Mouse (Mus musculus) ES-E14 (cell line): ENCODE measurements around the gene Med7. TPM values are rescaled to one million over a fixed set of nuclear protein-coding genes. Genes with fewer than 3 reads are reported as not detected.

Source experiments
- DNase-seq: peaks from one replicate; pipeline ENCODE4 v3.0.0-alpha.2; 2013; ENCODE audit warnings: low read depth, low spot score
- H3K27ac ChIP-seq: 2 replicates; pipeline ENCODE4 v1.5.1; 2012; ENCODE audit warnings: low read depth, mild to moderate bottlenecking, low read length, moderate library complexity, mixed read lengths; ENCODE audit not compliant: poor library complexity, insufficient read depth, severe bottlenecking
- H3K36me3 ChIP-seq: 2 replicates; pipeline ENCODE4 v1.6.1; 2012; ENCODE audit warnings: mild to moderate bottlenecking, low read length, moderate library complexity, mixed read lengths; ENCODE audit not compliant: control insufficient read depth, poor library complexity, insufficient read depth, severe bottlenecking
- H3K4me1 ChIP-seq, 2 experiments: fragments of 150-350 bp in 1 of 2; sonication (generic) in 1 of 2; 2 replicates each; pipeline ENCODE4 v1.6.1; 2012; ENCODE audit warnings: low read length in 2 of 2, mild to moderate bottlenecking in 1 of 2, mixed read lengths in 1 of 2; ENCODE audit not compliant: control insufficient read depth in 2 of 2, insufficient read depth in 2 of 2, poor library complexity in 1 of 2
- H3K4me3 ChIP-seq, 2 experiments: fragments of 150-350 bp in 1 of 2; sonication (generic) in 1 of 2; 2 replicates each; pipeline ENCODE4 v1.5.1; 2012; ENCODE audit warnings: low read length in 2 of 2, low read depth in 1 of 2, mild to moderate bottlenecking in 1 of 2, mixed read lengths in 1 of 2; ENCODE audit not compliant: insufficient read depth in 1 of 2, poor library complexity in 1 of 2, severe bottlenecking in 1 of 2
- H3K9ac ChIP-seq: 2 replicates; pipeline ENCODE4 v1.6.1; 2012; ENCODE audit warnings: low read depth, mild to moderate bottlenecking, low read length, mixed read lengths; ENCODE audit not compliant: poor library complexity, insufficient read depth, severe bottlenecking
- H3K9me3 ChIP-seq: fragments of 150-350 bp; sonication (generic); 2 replicates; pipeline ENCODE4 v1.6.1; 2012; ENCODE audit warnings: low read depth, mild to moderate bottlenecking, low read length; ENCODE audit not compliant: control insufficient read depth, insufficient read depth
- CHD2 ChIP-seq: IDR thresholded peaks from 2 replicates; pipeline ENCODE4 v1.6.1; 2014; ENCODE audit warnings: mild to moderate bottlenecking, low read depth, low read length, inconsistent platforms
- HCFC1 ChIP-seq: IDR thresholded peaks from 2 replicates; pipeline ENCODE4 v1.6.1; 2012; ENCODE audit warnings: low read length, inconsistent platforms, borderline replicate concordance; ENCODE audit not compliant: insufficient read depth
- MAFK ChIP-seq: IDR thresholded peaks from 2 replicates; pipeline ENCODE4 v1.6.1; 2014; ENCODE audit warnings: mild to moderate bottlenecking, low read depth, low read length, inconsistent platforms; ENCODE audit not compliant: insufficient read depth
- ZC3H11A ChIP-seq: IDR thresholded peaks from 2 replicates; pipeline ENCODE4 v1.6.1; 2012; ENCODE audit warnings: low read depth, mild to moderate bottlenecking, inconsistent platforms, low read length, borderline replicate concordance
- ZNF384 ChIP-seq: IDR thresholded peaks from 2 replicates; pipeline ENCODE4 v1.6.1; 2012; ENCODE audit warnings: low read depth, low read length, inconsistent platforms
- in situ Hi-C, 2 experiments: fragments of 600-800 bp; cut with MboI; formaldehyde crosslinking; loops; one replicate each; pipeline ENCODE4 v1.15.1; 2025; ENCODE audit warnings: low sequenced_read_pairs in 2 of 2, inconsistent platforms in 1 of 2; ENCODE audit not compliant: unreplicated experiment in 2 of 2
- total RNA-seq: library from RNA; depleted of rRNA; stranded (reverse); fragments of 300-350 nt; gene quantifications from 2 replicates; pipeline ENCODE4 v1.2.3, GENCODE M21; 2012; rRNA removed

The Med7 gene
- total RNA-seq, 1 experiment: 44.1 TPM

DNA sequence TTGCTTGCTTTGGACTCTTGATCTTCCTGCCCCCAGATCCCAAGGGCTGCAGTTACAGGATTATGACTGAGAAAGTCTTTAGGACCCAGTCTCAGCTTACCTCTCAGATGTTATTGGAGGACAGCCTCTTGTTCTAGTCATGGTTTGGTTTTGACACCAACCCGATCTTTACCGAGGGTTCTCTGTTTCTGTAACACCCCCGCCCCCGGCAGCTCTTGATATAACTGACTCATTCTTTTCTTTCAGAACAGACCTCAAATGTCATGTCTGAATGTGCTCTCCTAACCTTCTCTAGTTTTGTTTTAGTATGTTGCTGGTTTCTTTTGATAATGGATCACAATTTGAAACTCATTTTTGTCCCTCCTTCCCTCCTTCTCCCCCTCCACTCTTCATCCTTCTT is 37.5 kb downstream of the Med7 start:
- no peak for DNase-seq
- H3K9ac ChIP-seq: no peak overlapping the region
- H3K27ac ChIP-seq: no peak overlapping the region
- H3K9me3 ChIP-seq: no peaks in the 10 kb centered on the region
- in situ Hi-C loops: no loop called here
- H3K4me3 ChIP-seq: no peak overlapping the region
- no peak for TF ChIP-seq CHD2
- TF ChIP-seq ZNF384: no peak
- TF ChIP-seq ZC3H11A: no peak
- TF ChIP-seq MAFK: no peak
- H3K4me1 ChIP-seq: no peaks in the 10 kb centered on the region
- H3K36me3 ChIP-seq: no peaks in the 10 kb centered on the region

- no peak for DNase-seq
- TF ChIP-seq MAFK (no peak), HCFC1 (no peak), ZNF384 (no peak), CHD2 (no peak), ZC3H11A (no peak)
- in situ Hi-C loops: no loop called here
- no peak overlapping the region for H3K9ac ChIP-seq
- H3K4me1 ChIP-seq: no peaks in the 10 kb centered on the region
- no peak overlapping the region for H3K4me3 ChIP-seq
- H3K27ac ChIP-seq: no peak overlapping the region
- no peaks in the 10 kb centered on the region for H3K36me3 ChIP-seq
- no peaks in the 10 kb centered on the region for H3K9me3 ChIP-seq
Measured at GRCm38 (mm10) chr11:46479311-46479710, 42.6 kb downstream of the Med7 start.

DNA sequence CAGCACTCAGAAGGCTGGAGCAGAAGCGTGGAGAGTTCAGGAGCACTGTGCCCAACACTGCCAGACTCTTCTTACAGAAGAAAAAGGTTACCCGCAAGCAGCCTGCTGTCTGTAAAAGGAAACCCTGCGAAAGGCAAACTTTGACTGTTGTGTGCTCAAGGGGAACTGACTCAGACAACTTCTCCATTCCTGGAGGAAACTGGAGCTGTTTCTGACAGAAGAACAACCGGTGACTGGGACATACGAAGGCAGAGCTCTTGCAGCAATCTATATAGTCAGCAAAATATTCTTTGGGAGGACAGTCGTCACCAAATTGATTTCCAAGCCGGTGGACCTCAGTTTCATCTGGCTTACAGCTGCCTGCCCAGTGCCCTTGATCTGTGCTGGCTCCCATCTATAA is 43.8 kb downstream of the Med7 start:
- no peak for DNase-seq

DNA sequence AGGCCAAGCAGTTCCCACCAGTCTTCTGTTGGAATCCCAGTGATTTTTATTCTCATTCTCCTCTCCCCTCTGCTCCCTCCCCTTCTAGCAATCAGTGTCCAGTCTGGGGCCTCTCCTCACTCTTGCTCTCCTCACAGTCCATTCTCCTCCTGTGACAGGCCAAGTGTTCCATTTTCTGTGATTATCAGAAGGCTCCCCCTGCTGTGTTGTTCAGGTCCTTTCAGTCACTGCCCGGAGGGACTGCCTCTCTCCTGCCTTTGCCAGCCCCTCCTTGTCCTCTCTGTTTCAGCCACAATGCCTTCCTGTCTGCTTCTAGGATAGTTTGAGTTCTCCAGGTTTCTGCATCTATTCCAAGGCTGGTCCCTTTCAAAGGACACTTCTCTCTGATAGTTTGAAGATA is 51.5 kb downstream of the Med7 start:
- in situ Hi-C loops: no loop called here
- TF ChIP-seq CHD2: no peak
- TF ChIP-seq HCFC1: no peak
- TF ChIP-seq ZNF384: no peak
- no peak for TF ChIP-seq MAFK
- no peak for TF ChIP-seq ZC3H11A
- Histone ChIP-seq H3K4me3 (no peak overlapping the region), H3K36me3 (no peaks in the 10 kb centered on the region), H3K9ac (no peak overlapping the region), H3K9me3 (no peaks in the 10 kb centered on the region), H3K4me1 (no peaks in the 10 kb centered on the region), H3K27ac (no peak overlapping the region)
- no peak for DNase-seq

More for the DNA sequence above, 43.8 kb downstream of the Med7 start:
- in situ Hi-C loops: no loop called here
- Histone ChIP-seq H3K27ac (no peak overlapping the region), H3K9me3 (no peaks in the 10 kb centered on the region), H3K4me3 (no peak overlapping the region), H3K4me1 (no peaks in the 10 kb centered on the region), H3K9ac (no peak overlapping the region), H3K36me3 (no peaks in the 10 kb centered on the region)
- no peak for TF ChIP-seq HCFC1
- TF ChIP-seq MAFK: no peak
- no peak for TF ChIP-seq ZC3H11A
- no peak for TF ChIP-seq CHD2

- in situ Hi-C loops: no loop called here
- no peak for DNase-seq
- H3K4me3 ChIP-seq: no peak overlapping the region
Measured at GRCm38 (mm10) chr11:46488650-46489049, 51.9 kb downstream of the Med7 start.

More at GRCm38 (mm10) chr11:46488650-46489049, 51.9 kb downstream of the Med7 start:
- TF ChIP-seq HCFC1 (no peak), ZNF384 (no peak), ZC3H11A (no peak), MAFK (no peak), CHD2 (no peak)
- no peak overlapping the region for H3K9ac ChIP-seq
- no peaks in the 10 kb centered on the region for H3K4me1 ChIP-seq
- H3K9me3 ChIP-seq: no peaks in the 10 kb centered on the region
- no peaks in the 10 kb centered on the region for H3K36me3 ChIP-seq
- no peak overlapping the region for H3K27ac ChIP-seq

Other genes starting within 250 kb of the Med7 start
- gene Fndc9, start 201.4 kb upstream of the Med7 start, total RNA-seq: 0.48 and 0.67 TPM in 2 replicates
- 7.3 and 7.4 TPM in 2 replicates for gene Cyfip2, start 124.1 kb upstream of the Med7 start, total RNA-seq
- gene Itk, start 47.4 kb upstream of the Med7 start, total RNA-seq: not detected in 2 replicates
- not detected in 2 replicates for gene Fam71b, start 40.4 kb upstream of the Med7 start, total RNA-seq
- not detected in 2 replicates for gene Havcr2, start 18.0 kb downstream of the Med7 start, total RNA-seq
- not detected in 2 replicates for gene Gm12169, start 87.3 kb downstream of the Med7 start, total RNA-seq
- not detected in 2 replicates for gene BC053393, start 134.6 kb downstream of the Med7 start, total RNA-seq
- 1.4 TPM in 1 of 2 replicates, not detected in the other for gene Dppa1, start 192.3 kb downstream of the Med7 start, total RNA-seq